Mouse (Mus musculus) hindbrain, embryonic 10.5 days (tissue): ENCODE results near the gene Tmprss11a. TPM values are rescaled to one million over a fixed set of nuclear protein-coding genes. Genes with fewer than 3 reads are reported as not detected.

ENCODE experiments used
- DNase-seq: peaks from one replicate; pipeline ENCODE4 v3.0.0-alpha.2; 2017; ENCODE audit warnings: low spot score
- H3K27ac ChIP-seq: fragments of 300-500 bp; sonication (generic); 2 replicates; pipeline ENCODE4 v1.5.1; 2016; ENCODE audit warnings: mild to moderate bottlenecking, moderate library complexity
- H3K27me3 ChIP-seq: fragments of 300-500 bp; sonication (generic); 2 replicates; pipeline ENCODE4 v1.6.1; 2016; ENCODE audit warnings: mild to moderate bottlenecking; ENCODE audit not compliant: poor library complexity, insufficient read depth, severe bottlenecking
- H3K36me3 ChIP-seq: fragments of 300-500 bp; sonication (generic); 2 replicates; pipeline ENCODE4 v1.6.1; 2016; ENCODE audit warnings: mild to moderate bottlenecking, moderate library complexity
- H3K4me1 ChIP-seq: fragments of 300-500 bp; sonication (generic); replicated peaks from 2 replicates; pipeline ENCODE4 v1.6.1; 2016; ENCODE audit warnings: mild to moderate bottlenecking
- H3K4me3 ChIP-seq: fragments of 300-500 bp; sonication (generic); 2 replicates; pipeline ENCODE4 v1.5.1; 2016; ENCODE audit warnings: mild to moderate bottlenecking, moderate library complexity
- H3K9me3 ChIP-seq: fragments of 300-500 bp; sonication (generic); 2 replicates; pipeline ENCODE4 v1.6.1; 2016; ENCODE audit warnings: mild to moderate bottlenecking, moderate library complexity
- WGBS: fragments of 180-500 bp; shearing (Covaris S2); methylation state at CpG from one replicate; pipeline ENCODE4 v1.1.7; 2016; 5-methylcytosine and 5-hydroxymethylcytosine counted together
- polyA plus RNA-seq: library from polyadenylated mRNA; unstranded; fragments of >200 nt; fragmentation: Nextera tagmentation; extraction: Ambion mirVana; gene quantifications from 2 replicates; pipeline ENCODE4 v1.2.1, GENCODE M21; 2016

The Tmprss11a gene
- polyA plus RNA-seq = not detected in 2 replicates

DNA sequence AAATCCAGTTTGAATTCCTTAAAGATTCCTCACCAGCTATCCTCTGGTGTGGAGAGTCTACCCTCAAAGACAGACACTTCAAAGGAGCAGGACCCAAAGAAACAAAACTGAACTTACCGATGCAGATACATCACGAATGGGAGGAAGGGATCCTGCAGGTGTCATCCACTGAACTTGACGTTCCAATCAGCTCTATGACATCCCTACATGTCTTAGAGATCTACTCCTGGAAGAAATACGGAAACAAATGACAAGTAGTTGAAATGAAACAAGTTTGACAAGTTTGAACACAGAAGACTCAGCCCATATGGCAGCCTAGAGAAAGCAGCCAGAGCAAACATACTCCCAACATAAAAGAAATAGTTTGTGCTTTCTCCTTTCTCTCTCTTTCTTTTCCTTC, at the start of gene Tmprss11a:
Tmprss11a (minus strand) TSS at position 101 of the 400 bp plus-strand sequence.
- no peaks in the 10 kb centered on the region for H3K9me3 ChIP-seq
- H3K4me1 ChIP-seq = no peaks in the 10 kb centered on the region
- H3K36me3 ChIP-seq = no peaks in the 10 kb centered on the region
- no peaks in the 10 kb centered on the region for H3K27me3 ChIP-seq
- WGBS = 72% methylated on average over 4 of the region's 4 CpGs
- no peak within 1 kb of the TSS for H3K27ac ChIP-seq
- DNase-seq = no peak
- no peak within 1 kb of the TSS for H3K4me3 ChIP-seq

DNA sequence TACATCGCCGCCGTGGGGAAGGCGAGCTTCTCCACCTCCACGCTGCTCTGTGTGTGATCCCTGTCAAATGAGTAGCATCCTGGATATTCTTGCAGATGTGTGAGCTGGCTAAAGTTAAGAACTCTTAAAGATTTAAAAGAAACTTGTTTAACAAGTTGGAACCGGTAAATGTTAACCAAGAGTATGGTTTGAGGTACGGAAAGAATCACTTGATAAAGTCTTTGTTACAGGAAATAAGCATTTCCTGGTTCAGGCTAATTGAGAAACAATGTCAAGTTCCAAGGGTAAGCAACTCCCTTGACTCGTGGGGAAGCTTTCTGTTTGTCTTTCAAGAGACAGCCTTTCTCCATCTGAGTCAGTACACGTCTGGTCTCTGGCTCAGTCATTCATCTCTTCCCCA, 49.7 kb upstream of the Tmprss11a start, which contains the start of gene Tmprss11g:
Tmprss11g (minus strand) TSS at position 101 of the 400 bp plus-strand sequence.
- no peaks in the 10 kb centered on the region for H3K9me3 ChIP-seq
- no peaks in the 10 kb centered on the region for H3K4me1 ChIP-seq
- WGBS = 86% methylated on average over 9 of the region's 9 CpGs
- H3K27ac ChIP-seq = no peak within 1 kb of the TSS
- H3K27me3 ChIP-seq = no peaks in the 10 kb centered on the region
- no peak for DNase-seq
- H3K4me3 ChIP-seq = no peak within 1 kb of the TSS
- no peaks in the 10 kb centered on the region for H3K36me3 ChIP-seq

DNA sequence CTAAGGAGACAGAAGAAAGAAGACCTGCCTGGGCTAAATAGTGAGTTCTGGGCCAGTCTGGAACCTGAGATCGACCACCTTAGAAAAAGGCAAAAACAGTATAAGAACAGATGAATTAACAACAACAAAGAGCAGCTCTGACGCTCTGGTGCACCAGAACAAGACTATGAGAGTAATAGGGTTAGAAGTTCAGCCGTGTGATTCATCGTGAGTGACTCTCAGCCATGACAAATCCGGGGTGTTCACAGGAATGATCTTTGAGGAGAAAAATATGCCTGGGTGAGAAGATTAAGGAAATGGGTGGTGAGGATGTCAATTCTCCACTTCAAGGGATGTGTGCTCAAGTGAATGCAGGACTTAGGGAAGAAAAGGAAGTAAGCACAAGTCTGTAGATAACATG, 42.7 kb upstream of the Tmprss11a start:
- WGBS = 64% methylated on average over 5 of the region's 5 CpGs
- DNase-seq = no peak
- no peaks in the 10 kb centered on the region for H3K27me3 ChIP-seq
- H3K4me3 ChIP-seq = no peak overlapping the region
- no peaks in the 10 kb centered on the region for H3K9me3 ChIP-seq
- no peaks in the 10 kb centered on the region for H3K36me3 ChIP-seq
- H3K4me1 ChIP-seq = no peaks in the 10 kb centered on the region
- no peak overlapping the region for H3K27ac ChIP-seq

DNA sequence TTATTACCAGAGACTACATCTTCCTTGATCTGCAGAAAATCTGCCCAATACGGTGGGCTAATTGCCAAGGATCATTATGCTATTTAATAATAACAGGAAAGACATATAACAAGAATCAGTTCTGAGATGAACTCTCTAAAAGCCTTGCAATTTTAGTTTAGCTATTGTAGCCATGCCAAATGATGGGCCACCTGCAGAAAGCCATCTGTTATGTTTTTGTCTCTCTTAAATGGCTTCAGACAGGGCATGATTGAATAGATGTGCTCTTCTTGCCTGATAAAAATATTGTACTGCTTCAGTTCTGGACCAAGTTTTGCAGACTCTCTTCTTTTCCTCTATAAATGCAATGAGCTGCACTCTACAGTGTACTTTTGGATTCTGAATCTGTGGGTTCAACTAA, 24.7 kb upstream of the Tmprss11a start:
- no peak for DNase-seq
- no peak overlapping the region for H3K4me3 ChIP-seq
- H3K9me3 ChIP-seq = no peaks in the 10 kb centered on the region
- no peak overlapping the region for H3K27ac ChIP-seq
- 88% methylated on average over 1 of the region's 1 CpGs for WGBS
- no peaks in the 10 kb centered on the region for H3K27me3 ChIP-seq
- H3K36me3 ChIP-seq = no peaks in the 10 kb centered on the region
- H3K4me1 ChIP-seq = no peaks in the 10 kb centered on the region

GRCm38 (mm10) chr5:86482562-86482961, 13.8 kb upstream of the Tmprss11a start:
- no peak for DNase-seq

GRCm38 (mm10) chr5:86482031-86482430, 13.2 kb upstream of the Tmprss11a start:
- no peak for DNase-seq
- WGBS = 80% methylated on average over 1 of the region's 1 CpGs
- H3K27me3 ChIP-seq = no peaks in the 10 kb centered on the region
- no peak overlapping the region for H3K4me3 ChIP-seq
- no peaks in the 10 kb centered on the region for H3K36me3 ChIP-seq
- no peak overlapping the region for H3K27ac ChIP-seq
- no peaks in the 10 kb centered on the region for H3K9me3 ChIP-seq
- H3K4me1 ChIP-seq = no peaks in the 10 kb centered on the region

More at GRCm38 (mm10) chr5:86482562-86482961, 13.8 kb upstream of the Tmprss11a start:
- no peaks in the 10 kb centered on the region for H3K9me3 ChIP-seq
- H3K27me3 ChIP-seq = no peaks in the 10 kb centered on the region
- no peaks in the 10 kb centered on the region for H3K4me1 ChIP-seq
- whole genome bisulfite sequencing = 77% methylated on average over 2 of the region's 2 CpGs
- H3K27ac ChIP-seq = no peak overlapping the region
- no peak overlapping the region for H3K4me3 ChIP-seq
- no peaks in the 10 kb centered on the region for H3K36me3 ChIP-seq

- 83% methylated on average over 9 of the region's 9 CpGs for WGBS
Observed at GRCm38 (mm10) chr5:86473859-86474258, 5.1 kb upstream of the Tmprss11a start.

DNA sequence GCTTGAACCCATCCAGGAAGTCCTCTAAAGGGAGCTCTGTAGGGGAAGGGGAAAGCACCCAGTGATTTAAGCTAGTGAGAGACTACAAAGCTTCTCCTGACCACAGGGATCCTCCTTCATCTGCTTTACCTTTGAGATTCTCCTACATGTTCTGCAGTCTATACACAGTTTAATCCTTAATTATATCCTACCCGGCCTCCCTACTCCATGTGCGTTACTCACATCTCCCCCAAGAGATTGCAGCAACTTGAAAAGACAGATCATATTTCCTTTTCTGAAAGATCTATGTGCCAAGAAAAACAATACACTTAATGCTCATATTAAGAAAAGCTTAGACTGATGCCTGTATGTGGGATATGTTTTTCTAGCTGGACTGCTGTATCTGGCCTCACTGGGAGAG, 29.5 kb downstream of the Tmprss11a start:
- Histone ChIP-seq H3K4me3 (no peak overlapping the region), H3K36me3 (no peaks in the 10 kb centered on the region), H3K27me3 (no peaks in the 10 kb centered on the region), H3K27ac (no peak overlapping the region), H3K4me1 (no peaks in the 10 kb centered on the region), H3K9me3 (no peaks in the 10 kb centered on the region)
- DNase-seq = no peak
- 76% methylated on average over 2 of the region's 2 CpGs for WGBS

More at GRCm38 (mm10) chr5:86473859-86474258, 5.1 kb upstream of the Tmprss11a start:
- Histone ChIP-seq H3K27me3 (no peaks in the 10 kb centered on the region), H3K27ac (no peak overlapping the region), H3K4me1 (no peaks in the 10 kb centered on the region), H3K4me3 (no peak overlapping the region), H3K36me3 (no peaks in the 10 kb centered on the region), H3K9me3 (no peaks in the 10 kb centered on the region)
- no peak for DNase-seq

DNA sequence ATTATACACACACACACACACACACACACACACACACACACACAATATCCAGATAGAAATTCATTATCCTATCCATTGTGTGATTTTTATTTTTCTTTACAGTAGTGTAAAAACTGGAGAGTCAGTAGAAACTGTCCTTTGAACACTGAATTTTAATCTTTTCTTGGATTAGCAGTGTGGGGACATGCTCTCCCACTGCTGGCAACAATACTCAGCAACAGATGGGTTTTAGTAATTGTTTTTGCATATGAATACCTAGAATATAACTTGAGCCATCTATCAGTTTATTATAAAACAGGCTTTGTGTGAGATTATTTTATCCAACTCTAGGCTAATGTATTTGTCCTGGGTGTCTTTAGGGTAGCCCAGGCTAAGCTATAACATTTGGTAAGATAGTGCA, 30.2 kb downstream of the Tmprss11a start:
- Histone ChIP-seq H3K27me3 (no peaks in the 10 kb centered on the region), H3K4me1 (no peaks in the 10 kb centered on the region), H3K4me3 (no peak overlapping the region), H3K9me3 (no peaks in the 10 kb centered on the region), H3K27ac (no peak overlapping the region), H3K36me3 (no peaks in the 10 kb centered on the region)
- no peak for DNase-seq

GRCm38 (mm10) chr5:86432697-86433096, 36.1 kb downstream of the Tmprss11a start:
- Histone ChIP-seq H3K4me3 (no peak overlapping the region), H3K36me3 (no peaks in the 10 kb centered on the region), H3K27me3 (no peaks in the 10 kb centered on the region), H3K9me3 (no peaks in the 10 kb centered on the region), H3K4me1 (no peaks in the 10 kb centered on the region), H3K27ac (no peak overlapping the region)
- 2% methylated on average over 2 of the region's 2 CpGs for WGBS
- peak; percentile 9 for DNase-seq

GRCm38 (mm10) chr5:86431096-86431495, 37.7 kb downstream of the Tmprss11a start:
- H3K36me3 ChIP-seq = no peaks in the 10 kb centered on the region
- no peaks in the 10 kb centered on the region for H3K4me1 ChIP-seq
- no peak for DNase-seq
- no peaks in the 10 kb centered on the region for H3K27me3 ChIP-seq
- H3K27ac ChIP-seq = no peak overlapping the region
- H3K4me3 ChIP-seq = no peak overlapping the region
- 69% methylated on average over 5 of the region's 5 CpGs for WGBS
- no peaks in the 10 kb centered on the region for H3K9me3 ChIP-seq

DNA sequence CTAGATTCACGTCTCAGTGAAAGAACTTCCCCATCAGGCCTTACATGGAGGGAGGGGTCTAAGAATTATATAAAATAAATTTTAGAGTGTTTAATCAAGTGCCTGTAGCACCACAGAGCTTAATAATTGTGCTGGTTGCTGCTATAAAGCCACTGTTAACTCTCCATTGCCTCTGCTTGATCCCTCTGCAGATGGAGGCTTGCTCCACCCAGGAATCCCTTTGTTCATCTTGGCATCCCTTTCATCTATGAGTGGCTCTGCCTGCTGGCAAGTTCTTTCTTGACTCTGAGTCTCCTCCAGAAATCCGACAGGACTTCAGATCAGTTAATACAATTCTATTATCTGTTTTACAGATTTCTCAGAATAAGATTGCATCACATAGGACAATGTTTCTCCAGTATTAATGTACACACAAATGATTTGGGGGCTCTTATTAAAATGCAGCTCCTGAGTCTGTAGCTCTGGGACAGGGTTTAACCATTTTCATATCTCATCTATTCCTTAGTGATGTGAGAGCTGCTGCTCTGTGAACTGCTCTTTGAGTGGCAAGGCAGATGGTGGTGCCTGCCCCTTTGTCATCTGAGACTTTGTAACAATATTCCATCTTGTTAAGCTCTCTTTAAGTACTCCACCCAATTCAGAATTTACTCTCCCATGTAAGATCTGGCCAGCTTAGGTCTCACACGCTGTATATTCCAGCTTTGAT, 47.3 kb downstream of the Tmprss11a start:
- no peak overlapping the region for H3K4me3 ChIP-seq
- 50% methylated on average over 3 of the region's 3 CpGs for WGBS
- DNase-seq = no peak
- H3K4me1 ChIP-seq = peaks cover 7% of the 10 kb centered on the region
- H3K27ac ChIP-seq = peak overlapping the region; percentile 56
- no peaks in the 10 kb centered on the region for H3K36me3 ChIP-seq
- H3K27me3 ChIP-seq = no peaks in the 10 kb centered on the region
- H3K9me3 ChIP-seq = no peaks in the 10 kb centered on the region

DNA sequence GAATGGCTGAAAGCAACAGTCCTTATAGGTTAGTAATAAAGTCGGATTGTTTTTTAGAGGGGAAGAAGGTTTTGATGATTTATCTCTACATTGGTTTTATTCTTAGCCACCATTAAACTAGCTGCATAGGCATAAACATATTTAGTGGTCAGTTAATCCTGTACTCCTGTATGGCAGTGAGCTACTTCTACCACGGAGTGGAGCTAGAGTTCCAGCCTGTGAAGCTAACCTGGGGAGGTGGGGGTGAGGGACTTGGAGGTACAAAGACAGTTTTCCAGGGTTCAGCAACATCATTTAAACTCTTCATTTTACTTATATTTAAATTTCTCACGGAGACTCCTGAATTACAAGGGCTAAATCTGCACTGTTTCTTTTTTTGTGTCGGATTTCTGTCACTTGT, 49.3 kb downstream of the Tmprss11a start:
- no peaks in the 10 kb centered on the region for H3K9me3 ChIP-seq
- H3K27me3 ChIP-seq = no peaks in the 10 kb centered on the region
- H3K4me3 ChIP-seq = no peak overlapping the region
- DNase-seq = no peak
- WGBS = 20% methylated on average over 4 of the region's 4 CpGs
- no peak overlapping the region for H3K27ac ChIP-seq
- no peaks in the 10 kb centered on the region for H3K36me3 ChIP-seq
- H3K4me1 ChIP-seq = peaks cover 7% of the 10 kb centered on the region

GRCm38 (mm10) chr5:86414280-86414679, 54.5 kb downstream of the Tmprss11a start:
- H3K27ac ChIP-seq = no peak overlapping the region
- 88% methylated on average over 7 of the region's 7 CpGs for WGBS

More at GRCm38 (mm10) chr5:86414280-86414679, 54.5 kb downstream of the Tmprss11a start:
- Histone ChIP-seq H3K4me1 (no peaks in the 10 kb centered on the region), H3K27me3 (no peaks in the 10 kb centered on the region), H3K9me3 (no peaks in the 10 kb centered on the region), H3K36me3 (no peaks in the 10 kb centered on the region), H3K4me3 (no peak overlapping the region)
- no peak for DNase-seq
